Mouse (Mus musculus) lung, postnatal 0 days (tissue): ENCODE data around the gene Gas2l1.

Source experiments
- CTCF ChIP-seq: IDR thresholded peaks from 2 replicates; pipeline ENCODE4 v1.5.1; 2016; ENCODE audit warnings: antibody characterized with exemption, mild to moderate bottlenecking
- EP300 ChIP-seq: IDR thresholded peaks from 2 replicates; pipeline ENCODE4 v1.6.1; 2016; ENCODE audit warnings: antibody characterized with exemption, mild to moderate bottlenecking, control low read depth

DNA sequence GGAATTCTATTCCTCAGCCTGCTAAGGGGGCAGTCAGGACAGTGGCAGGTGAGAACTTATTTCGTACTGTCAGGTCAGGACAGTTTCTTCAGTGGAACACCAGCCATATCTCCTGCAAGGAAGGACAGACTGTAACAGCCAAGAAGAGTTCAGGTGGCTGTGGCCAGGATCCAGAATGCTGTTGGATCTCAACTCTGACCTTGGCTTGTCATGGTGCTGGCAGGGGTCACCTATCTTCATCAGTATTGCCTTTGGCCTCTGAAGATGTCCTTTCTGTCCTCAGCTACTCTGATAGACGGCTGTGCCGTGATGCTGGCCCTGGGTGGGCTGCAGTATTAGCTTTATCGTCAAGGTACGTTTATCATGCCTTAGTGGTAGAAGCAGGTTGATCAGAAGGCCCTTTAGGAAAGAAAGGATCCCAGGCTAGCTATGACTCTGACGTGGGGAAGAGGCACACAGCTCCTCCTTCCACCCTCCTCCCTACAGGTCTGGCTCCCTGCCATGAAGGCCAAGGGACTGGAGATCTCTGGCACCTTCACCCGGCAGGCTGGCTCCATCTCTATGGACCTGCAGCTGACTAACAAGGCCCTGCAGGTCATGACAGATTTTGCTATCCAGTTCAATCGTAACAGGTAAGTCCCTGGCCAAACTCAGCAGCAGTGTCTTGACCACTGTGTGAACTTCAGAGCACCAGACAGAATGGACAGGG lies 27.8 kb downstream of the Gas2l1 start:
- no peak for TF ChIP-seq CTCF
- TF ChIP-seq EP300 = no peak
